Mouse (Mus musculus) liver (tissue): ENCODE results near the gene Nfix.

ENCODE experiments used
- DNase-seq: peaks from one replicate; pipeline ENCODE4 v3.0.0-alpha.2; 2020; ENCODE audit warnings: mixed read lengths

Nfix gene

GRCm38 (mm10) chr8:84712759-84713120, 87.4 kb downstream of the Nfix start:
- no peak for DNase-seq

DNA sequence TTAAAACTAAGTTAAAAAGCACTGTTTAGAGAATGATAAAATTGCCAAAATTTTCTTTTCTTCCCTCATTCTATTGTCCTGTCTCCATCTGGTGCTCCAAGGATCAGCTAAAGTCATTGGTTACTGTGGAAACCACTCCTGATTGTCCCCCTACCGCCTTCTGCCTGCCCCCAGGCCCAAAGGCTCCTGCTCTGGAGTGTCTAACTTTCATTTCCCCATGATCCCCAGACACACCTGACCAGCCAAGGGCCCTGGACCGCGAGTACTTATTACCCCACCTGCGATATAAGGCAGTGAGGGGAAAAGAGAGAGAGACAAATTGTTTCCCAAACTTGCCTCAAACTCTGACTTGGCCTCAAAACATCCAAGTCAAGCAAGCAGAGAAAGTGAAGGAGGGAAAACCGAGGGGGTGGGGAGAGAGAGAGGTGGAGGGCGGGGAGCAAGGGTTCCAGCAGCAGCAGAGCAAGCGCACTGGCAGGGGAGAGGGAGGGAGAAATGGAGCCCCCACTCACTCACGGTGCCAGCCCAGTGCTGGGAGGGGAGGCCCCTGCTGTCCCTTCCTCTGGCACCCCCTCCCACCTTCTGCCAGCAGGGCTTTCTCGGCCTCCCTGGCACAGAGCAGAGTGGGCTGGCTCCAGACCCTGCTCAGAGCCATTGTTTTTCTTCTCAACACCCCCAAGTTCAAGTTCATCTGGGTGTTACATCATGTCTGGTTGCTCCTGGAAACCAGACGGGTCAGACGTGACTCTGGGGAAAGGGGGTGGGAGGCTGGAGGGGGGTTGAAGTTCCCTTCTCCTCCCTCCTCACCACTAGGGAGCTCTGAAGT, 88.0 kb downstream of the Nfix start:
- DNase-seq: no peak

DNA sequence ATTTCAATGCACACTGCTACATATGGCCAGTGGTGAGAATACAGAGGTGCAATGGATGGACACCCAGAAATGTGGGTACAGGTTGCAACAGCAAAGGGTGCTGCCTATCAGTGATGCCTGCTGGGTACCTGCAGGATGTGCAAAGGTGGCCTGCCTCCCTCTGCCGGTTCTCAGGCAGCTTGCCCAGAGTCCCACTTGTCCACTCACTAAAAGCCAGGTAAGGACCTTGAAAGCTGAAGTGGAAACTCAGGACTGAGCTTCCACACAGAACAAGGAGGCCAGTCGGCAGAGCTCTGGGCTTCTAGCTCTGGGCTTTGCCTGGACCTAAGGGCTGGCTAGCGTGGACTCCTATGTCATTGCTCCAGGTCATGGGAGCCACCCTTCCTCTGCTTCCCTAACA, 88.8 kb downstream of the Nfix start:
- no peak for DNase-seq

GRCm38 (mm10) chr8:84709931-84710330, 90.2 kb downstream of the Nfix start:
- DNase-seq: no peak

- peak; percentile 91 for DNase-seq
Observed at GRCm38 (mm10) chr8:84708774-84709475, 91.2 kb downstream of the Nfix start.

GRCm38 (mm10) chr8:84708071-84708541, 92.0 kb downstream of the Nfix start:
- DNase-seq: no peak

GRCm38 (mm10) chr8:84707267-84707883, 92.8 kb downstream of the Nfix start:
- DNase-seq: peak; percentile 86

GRCm38 (mm10) chr8:84706610-84707266, 93.4 kb downstream of the Nfix start:
- peak; percentile 62 for DNase-seq

GRCm38 (mm10) chr8:84705960-84706359, 94.2 kb downstream of the Nfix start:
- no peak for DNase-seq

- DNase-seq: peak; percentile 83
Observed at GRCm38 (mm10) chr8:84704867-84705831, 95.0 kb downstream of the Nfix start.

DNA sequence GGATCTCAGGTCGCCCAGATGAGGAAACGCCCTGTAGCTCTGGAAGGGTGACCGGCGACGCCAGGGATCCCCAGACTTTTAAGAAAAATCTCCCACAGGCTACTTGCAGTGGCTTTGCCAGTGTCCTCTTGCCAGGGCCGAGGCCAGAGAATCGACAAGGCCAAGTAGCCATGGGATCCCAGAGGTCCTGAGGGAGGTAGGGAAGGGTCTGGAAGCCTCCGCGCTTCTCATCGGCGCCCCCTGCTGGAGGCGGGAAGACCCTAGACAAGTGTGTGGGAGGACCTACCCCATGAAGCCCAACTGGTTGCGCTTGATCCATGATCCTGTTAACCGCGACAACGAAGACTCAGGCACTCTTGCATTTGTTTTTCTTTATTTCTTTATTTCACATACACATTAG, 95.8 kb downstream of the Nfix start:
- DNase-seq: peak; percentile 93

- peak; percentile 72 for DNase-seq
Observed at GRCm38 (mm10) chr8:84703466-84704249, 96.5 kb downstream of the Nfix start.

DNA sequence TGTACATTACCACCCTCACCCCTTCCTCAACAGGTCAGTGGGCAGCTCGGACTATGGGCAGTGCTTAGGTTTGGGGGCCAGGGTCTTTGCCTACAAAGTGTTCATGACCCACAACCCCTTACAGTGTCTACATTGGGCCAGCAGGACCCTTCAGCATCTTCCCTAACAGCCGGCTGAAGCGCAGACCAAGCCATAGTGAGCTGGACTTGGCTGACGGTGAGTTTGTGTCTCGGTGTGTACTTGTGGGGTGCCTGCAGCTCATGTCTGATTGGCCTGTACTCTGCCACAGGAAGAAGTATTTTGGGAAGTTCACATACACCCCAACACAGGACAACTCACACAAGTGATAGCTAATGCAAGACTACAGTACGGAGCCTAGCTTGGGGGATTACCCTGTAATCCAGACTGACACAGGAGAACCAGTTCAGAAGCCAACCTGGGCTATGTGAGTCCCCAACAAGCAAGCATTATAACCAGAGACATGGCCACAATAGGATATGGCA, 97.1 kb downstream of the Nfix start:
- peak; percentile 46 for DNase-seq

DNA sequence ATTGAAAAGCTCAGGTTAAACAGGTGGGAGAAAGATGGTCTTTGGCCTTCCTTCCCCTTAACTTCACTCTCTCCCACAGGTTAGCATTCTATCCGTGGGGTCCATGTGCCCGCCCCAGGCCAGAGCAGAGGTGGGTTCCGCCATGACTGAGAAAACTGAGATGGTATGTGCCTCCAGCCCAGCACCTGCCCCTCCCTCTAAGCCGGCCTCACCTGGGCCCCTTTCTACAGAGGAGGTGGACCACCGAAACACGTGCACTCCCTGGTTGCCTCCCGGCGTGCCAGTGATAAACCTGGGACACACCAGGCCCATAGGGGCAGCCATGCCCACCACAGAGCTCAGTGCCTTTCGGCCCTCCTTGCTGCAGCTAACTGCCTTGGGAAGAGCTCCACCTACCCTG, 97.6 kb downstream of the Nfix start:
- DNase-seq: peak; percentile 70

GRCm38 (mm10) chr8:84700941-84701911, 98.9 kb downstream of the Nfix start, which contains the start of gene Lyl1:
Gene Lyl1, plus strand, starts transcription at chr8:84701457.
- peak; percentile 99 for DNase-seq

GRCm38 (mm10) chr8:84700526-84700925, 99.6 kb downstream of the Nfix start:
- DNase-seq: no peak

DNA sequence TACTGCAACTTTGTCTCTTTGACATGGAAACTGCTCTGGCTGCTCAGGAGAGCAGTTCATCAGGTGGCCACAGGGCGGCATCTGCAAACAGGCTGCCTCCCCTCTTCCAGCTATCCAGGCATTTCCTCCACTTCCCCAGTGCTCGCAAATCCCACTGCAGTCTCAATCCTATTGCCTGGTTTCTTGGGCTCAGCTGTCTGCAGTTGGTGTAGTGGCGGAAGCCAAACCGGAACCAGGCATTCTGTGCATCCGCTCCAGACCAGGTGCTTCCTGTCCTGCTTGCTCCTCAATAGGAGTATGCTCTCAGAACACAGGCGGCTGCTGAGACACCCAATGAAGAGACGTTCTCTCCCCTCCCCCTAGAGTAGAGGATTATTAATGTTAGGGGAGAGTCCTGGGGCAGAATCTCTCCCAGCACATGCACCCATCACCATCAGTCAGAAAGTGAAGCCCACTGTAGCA, 100.3 kb downstream of the Nfix start:
- DNase-seq: peak; percentile 83

DNA sequence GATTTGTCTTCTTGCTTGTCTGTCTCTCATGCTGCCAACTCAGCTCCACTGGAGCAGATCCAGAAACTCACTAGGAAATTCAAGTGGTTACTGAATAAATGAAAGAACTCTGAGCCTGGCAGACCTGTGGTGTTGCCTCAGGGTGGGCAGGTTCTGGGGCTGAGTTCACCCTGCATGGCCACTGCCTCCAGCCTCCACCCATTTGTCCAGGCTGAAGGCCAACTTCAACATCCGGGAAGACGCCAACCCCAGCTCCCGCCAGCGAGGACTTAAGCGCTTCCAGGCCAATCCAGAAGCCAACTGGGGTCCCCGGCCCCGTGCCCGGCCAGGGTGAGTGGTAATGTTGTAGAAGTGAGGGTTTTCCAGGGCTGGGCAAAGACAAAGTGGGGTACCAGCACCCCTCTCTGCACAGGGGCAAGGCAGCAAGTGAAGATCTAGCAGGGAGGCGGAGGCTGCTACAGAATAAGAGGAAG, 101.2 kb downstream of the Nfix start:
- DNase-seq: no peak

- DNase-seq: no peak
Observed at GRCm38 (mm10) chr8:84698288-84698687, 101.9 kb downstream of the Nfix start.
